Mouse (Mus musculus) neural tube, embryonic 14.5 days (tissue): ENCODE data around the gene Prom1. TPM values are rescaled to one million over a fixed set of nuclear protein-coding genes. Genes with fewer than 3 reads are reported as not detected.
A peak's percentile ranks its signal among the peaks of the same experiment; 100 is the strongest.

ENCODE experiments used
- ATAC-seq: fragments of 200-750 bp; cut with Nextera tagmentation; 2 replicates; pipeline ENCODE4 v1.8.0; 2017; ENCODE audit warnings: low read depth, mild to moderate bottlenecking, moderate TSS enrichment, moderate library complexity
- H3K27ac ChIP-seq: fragments of 300-500 bp; sonication (generic); 2 replicates; pipeline ENCODE4 v1.5.1; 2014; ENCODE audit warnings: low read depth, mild to moderate bottlenecking, control low read depth, low read length, moderate library complexity, mixed read lengths
- H3K27me3 ChIP-seq: fragments of 300-500 bp; sonication (generic); 2 replicates; pipeline ENCODE4 v1.6.1; 2014; ENCODE audit warnings: low read length; ENCODE audit not compliant: control insufficient read depth, insufficient read depth
- H3K36me3 ChIP-seq: fragments of 300-500 bp; sonication (generic); 2 replicates; pipeline ENCODE4 v1.6.1; 2014; ENCODE audit warnings: low read length, mixed read lengths; ENCODE audit not compliant: control insufficient read depth, insufficient read depth
- H3K4me1 ChIP-seq: fragments of 300-500 bp; sonication (generic); 2 replicates; pipeline ENCODE4 v1.6.1; 2014; ENCODE audit warnings: low read length; ENCODE audit not compliant: control insufficient read depth, insufficient read depth
- H3K4me2 ChIP-seq: fragments of 300-500 bp; sonication (generic); 2 replicates; pipeline ENCODE4 v1.6.1; 2014; ENCODE audit warnings: mild to moderate bottlenecking, low read depth, low read length, control low read depth
- H3K4me3 ChIP-seq: fragments of 300-500 bp; sonication (generic); 2 replicates; pipeline ENCODE4 v1.5.1; 2014; ENCODE audit warnings: low read depth, low read length, control low read depth, mixed read lengths
- H3K9ac ChIP-seq: fragments of 300-500 bp; sonication (generic); replicated peaks from 2 replicates; pipeline ENCODE4 v1.6.1; 2014; ENCODE audit warnings: low read depth, mild to moderate bottlenecking, control low read depth, low read length, mixed read lengths
- H3K9me3 ChIP-seq: fragments of 300-500 bp; sonication (generic); 2 replicates; pipeline ENCODE4 v1.6.1; 2016; ENCODE audit warnings: low read length; ENCODE audit not compliant: control insufficient read depth
- whole genome bisulfite sequencing: fragments of 180-500 bp; shearing (Covaris S2); extraction: QIAGEN DNeasy Blood & Tissue Kit; methylation state at CpG from one replicate; pipeline ENCODE4 v1.1.7; 2014; 5-methylcytosine and 5-hydroxymethylcytosine counted together
- polyA plus RNA-seq: library from polyadenylated mRNA; unstranded; fragments of >200 nt; fragmentation: Nextera tagmentation; extraction: Ambion mirVana; gene quantifications from 2 replicates; pipeline ENCODE4 v1.2.1, GENCODE M21; 2014

The Prom1 gene
- polyA plus RNA-seq, 1 experiment from 2014 or later = 30.2 TPM

DNA sequence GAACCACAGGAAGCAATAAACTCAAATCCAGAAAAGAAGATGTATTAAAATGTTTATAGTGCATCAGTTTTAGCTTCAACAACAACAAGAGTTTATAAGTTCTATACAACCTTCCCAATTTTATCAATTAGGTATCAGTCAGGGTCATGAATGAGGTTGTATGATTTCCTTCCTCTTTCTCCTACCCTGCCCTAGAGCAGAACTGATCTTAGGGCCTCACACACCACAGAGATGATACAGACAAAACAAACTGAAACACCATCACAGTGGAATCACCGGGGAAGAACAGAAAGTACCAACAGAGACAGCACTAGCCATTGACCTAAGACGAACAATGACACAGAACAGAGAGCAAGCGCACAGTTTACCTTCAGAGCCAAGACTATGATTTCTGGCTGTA lies 43.6 kb downstream of the Prom1 start:
- no peak for ATAC-seq
- Histone ChIP-seq H3K27ac (no peak overlapping the region), H3K4me2 (no peak overlapping the region), H3K9ac (no peak overlapping the region), H3K9me3 (no peaks in the 10 kb centered on the region), H3K4me1 (no peaks in the 10 kb centered on the region), H3K4me3 (no peak overlapping the region), H3K36me3 (no peaks in the 10 kb centered on the region), H3K27me3 (no peaks in the 10 kb centered on the region)
- WGBS = 97% methylated on average over 3 of the region's 3 CpGs

DNA sequence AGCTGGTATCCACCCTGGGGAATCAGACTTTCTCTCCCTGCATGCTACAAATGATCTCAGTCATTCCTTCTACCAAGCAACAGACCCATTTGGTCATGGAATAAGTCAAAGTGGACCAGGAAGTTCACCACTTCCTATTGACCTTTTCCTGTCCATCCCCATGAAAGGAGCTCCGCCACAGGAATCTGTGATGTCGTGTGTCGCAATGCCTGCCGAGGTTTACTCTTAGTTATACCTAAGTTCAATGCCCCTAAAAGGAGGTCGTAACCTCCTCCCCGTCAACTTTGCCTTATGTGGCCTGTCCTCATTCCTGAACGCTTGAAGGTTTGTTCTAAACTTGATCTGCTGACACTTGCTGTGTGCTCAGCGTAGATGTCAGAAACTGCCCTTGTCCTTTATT lies 51.6 kb downstream of the Prom1 start:
- H3K27ac ChIP-seq = no peak overlapping the region
- no peak overlapping the region for H3K4me3 ChIP-seq
- no peaks in the 10 kb centered on the region for H3K4me1 ChIP-seq
- no peaks in the 10 kb centered on the region for H3K36me3 ChIP-seq
- no peak for ATAC-seq
- 84% methylated on average over 8 of the region's 8 CpGs for WGBS
- no peak overlapping the region for H3K9ac ChIP-seq
- H3K27me3 ChIP-seq = no peaks in the 10 kb centered on the region
- no peaks in the 10 kb centered on the region for H3K9me3 ChIP-seq
- no peak overlapping the region for H3K4me2 ChIP-seq

DNA sequence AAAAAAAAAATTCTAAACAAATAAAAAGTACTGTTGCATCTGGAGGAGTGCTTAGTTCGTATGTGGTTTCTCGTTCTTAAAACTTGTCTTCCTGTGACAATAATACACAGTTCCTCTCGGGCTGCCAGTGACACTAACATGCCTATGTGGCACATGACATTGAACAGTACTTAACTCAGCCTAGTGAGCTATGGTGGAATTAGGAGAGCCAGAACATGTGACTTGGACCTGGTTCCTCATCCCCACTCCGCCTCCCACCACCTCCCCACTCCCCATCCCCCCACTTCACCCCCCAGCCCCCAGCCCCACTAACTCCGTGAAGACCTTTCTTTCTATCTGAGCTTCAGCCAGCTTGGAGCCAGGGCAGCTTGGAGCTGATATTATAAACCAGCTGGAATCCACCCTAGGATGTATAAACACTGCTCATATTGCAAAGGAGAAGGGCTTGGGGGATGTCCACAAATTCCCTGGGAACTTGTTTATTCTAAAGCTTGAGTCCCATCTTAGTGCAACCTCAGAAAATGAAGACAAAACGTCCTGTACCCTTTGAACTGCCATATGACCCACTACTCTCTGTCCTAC lies 52.3 kb downstream of the Prom1 start:
- Histone ChIP-seq H3K27ac (no peak overlapping the region), H3K9me3 (no peaks in the 10 kb centered on the region), H3K27me3 (no peaks in the 10 kb centered on the region), H3K4me3 (no peak overlapping the region), H3K4me2 (no peak overlapping the region), H3K4me1 (no peaks in the 10 kb centered on the region), H3K9ac (no peak overlapping the region), H3K36me3 (no peaks in the 10 kb centered on the region)
- ATAC-seq = no peak
- 79% methylated on average over 6 of the region's 6 CpGs for WGBS

DNA sequence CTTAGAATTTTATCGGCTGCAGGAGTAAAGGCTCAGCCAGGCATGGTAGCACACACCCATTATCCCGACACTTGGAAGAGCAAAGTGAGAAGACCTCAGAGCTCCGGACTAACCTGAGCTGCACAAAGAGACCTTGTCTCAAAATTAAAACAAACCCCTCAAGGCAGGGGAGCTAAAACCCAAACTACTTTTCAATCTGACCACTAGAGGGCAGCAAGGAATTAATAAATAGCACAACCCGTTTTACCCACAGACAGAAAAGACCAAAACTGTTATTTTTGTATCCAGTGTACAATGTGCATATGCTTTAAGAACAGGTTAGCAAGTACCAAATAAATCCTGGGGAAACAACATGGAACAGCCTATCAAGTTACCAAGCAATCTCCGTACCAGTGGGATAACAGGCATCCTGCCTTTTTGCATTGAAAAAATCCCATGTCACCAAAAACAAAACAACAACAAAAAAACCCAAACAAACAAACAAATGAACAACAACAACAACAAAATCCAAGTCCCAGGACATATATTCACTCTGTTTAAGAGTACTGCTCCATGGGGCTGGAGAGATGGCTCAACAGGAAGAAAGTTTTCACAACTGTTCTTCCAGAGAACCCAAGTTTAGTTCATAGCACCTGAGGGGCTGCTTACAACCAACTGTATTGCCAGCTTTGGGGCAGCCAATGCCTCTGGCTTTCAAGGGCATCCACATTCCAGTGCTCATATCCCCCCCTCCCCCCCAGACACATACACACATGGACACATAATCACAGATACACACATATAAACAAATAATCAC lies 53.1 kb downstream of the Prom1 start:
- WGBS = 57% methylated on average over 5 of the region's 5 CpGs
- Histone ChIP-seq H3K9me3 (no peaks in the 10 kb centered on the region), H3K36me3 (no peaks in the 10 kb centered on the region), H3K4me3 (no peak overlapping the region), H3K27me3 (no peaks in the 10 kb centered on the region), H3K4me2 (no peak overlapping the region), H3K4me1 (no peaks in the 10 kb centered on the region), H3K27ac (no peak overlapping the region), H3K9ac (no peak overlapping the region)
- ATAC-seq = peak; percentile 68; the same call in 1 of the 2 replicates

DNA sequence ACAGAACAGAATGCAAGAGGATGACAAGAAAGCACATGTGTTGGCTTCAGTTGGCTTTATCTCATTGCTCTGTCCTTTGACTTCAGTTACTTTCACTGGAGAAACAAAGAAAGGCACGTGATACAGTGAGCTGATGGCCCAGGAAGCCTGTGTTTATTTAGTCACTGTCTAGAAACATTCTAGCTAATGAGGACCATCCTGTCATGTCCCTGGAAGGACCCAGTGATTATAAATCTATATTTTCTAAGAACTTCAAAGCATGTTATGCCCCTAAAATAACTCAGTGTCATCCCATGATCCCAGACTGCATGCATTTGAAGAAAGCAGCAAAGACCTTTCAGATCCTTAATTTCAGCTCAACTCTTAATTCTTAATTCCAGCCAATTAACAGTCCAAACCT lies 60.1 kb downstream of the Prom1 start:
- no peak overlapping the region for H3K4me2 ChIP-seq
- WGBS = 74% methylated on average over 1 of the region's 1 CpGs
- H3K9ac ChIP-seq = no peak overlapping the region
- H3K4me1 ChIP-seq = no peaks in the 10 kb centered on the region
- no peak for ATAC-seq
- H3K9me3 ChIP-seq = no peaks in the 10 kb centered on the region
- H3K27ac ChIP-seq = no peak overlapping the region
- H3K36me3 ChIP-seq = no peaks in the 10 kb centered on the region
- no peak overlapping the region for H3K4me3 ChIP-seq
- H3K27me3 ChIP-seq = no peaks in the 10 kb centered on the region

DNA sequence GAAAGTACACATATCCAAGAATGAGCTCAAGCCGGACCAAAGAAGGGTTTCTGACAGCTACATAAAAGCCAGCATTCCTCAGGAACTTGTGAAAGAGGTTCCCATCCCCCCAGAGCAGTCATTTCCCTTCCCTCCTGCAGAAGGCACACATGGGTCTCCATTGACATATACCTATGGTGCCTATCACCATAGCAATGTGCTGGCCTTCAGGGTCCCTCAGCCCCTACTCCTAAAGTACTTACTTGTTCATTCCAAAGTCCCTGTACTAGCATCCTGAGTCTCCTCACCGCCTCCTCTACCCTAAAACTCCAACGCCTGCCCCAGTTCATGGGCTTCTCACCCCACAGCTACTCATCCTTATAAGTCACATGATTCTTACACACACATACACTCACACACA lies 60.8 kb downstream of the Prom1 start:
- Histone ChIP-seq H3K4me1 (no peaks in the 10 kb centered on the region), H3K4me3 (no peak overlapping the region), H3K9me3 (no peaks in the 10 kb centered on the region), H3K36me3 (no peaks in the 10 kb centered on the region), H3K27ac (no peak overlapping the region), H3K27me3 (no peaks in the 10 kb centered on the region), H3K9ac (no peak overlapping the region), H3K4me2 (no peak overlapping the region)
- 86% methylated on average over 3 of the region's 3 CpGs for WGBS
- no peak for ATAC-seq

DNA sequence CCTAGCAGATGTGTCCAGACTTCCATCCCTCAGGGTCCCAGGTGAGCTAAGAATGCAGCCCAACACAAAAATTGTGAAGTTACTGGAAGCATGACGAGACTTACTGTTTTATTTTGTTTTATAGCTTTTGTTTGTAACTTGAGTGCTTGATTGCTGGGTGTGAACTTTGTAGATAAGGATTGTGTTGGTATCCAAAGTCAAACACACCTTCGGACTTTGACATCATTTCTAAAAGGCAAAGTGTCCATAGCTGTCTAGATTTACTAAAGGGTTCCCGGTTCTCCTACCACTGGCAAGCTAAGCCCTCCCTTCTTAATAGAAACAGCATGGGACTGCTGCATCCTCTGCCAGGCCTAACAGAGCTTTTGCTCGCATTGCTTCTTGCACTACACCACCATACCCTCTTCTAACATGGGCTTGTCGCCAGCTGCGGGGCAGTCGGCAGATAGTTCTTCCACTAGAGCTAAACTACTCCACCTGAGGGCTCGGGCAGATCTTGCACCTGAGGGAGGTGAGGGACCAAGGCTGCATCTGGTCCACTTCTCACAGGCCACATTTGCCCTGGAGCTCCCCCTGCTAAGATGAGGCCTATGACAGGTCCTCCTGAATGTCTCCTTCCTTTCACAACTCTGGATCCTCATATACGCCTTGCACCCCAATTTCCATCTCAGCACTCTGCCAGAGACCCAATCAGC lies 103.4 kb downstream of the Prom1 start:
- H3K36me3 ChIP-seq = no peaks in the 10 kb centered on the region; the same call in 1 of the 2 replicates
- no peaks in the 10 kb centered on the region for H3K9me3 ChIP-seq
- H3K27me3 ChIP-seq = no peaks in the 10 kb centered on the region
- no peaks in the 10 kb centered on the region for H3K4me1 ChIP-seq
- H3K4me2 ChIP-seq = no peak overlapping the region
- H3K27ac ChIP-seq = no peak overlapping the region
- H3K4me3 ChIP-seq = no peak overlapping the region
- H3K9ac ChIP-seq = no peak overlapping the region
- WGBS = 94% methylated on average over 9 of the region's 9 CpGs
- ATAC-seq = no peak

DNA sequence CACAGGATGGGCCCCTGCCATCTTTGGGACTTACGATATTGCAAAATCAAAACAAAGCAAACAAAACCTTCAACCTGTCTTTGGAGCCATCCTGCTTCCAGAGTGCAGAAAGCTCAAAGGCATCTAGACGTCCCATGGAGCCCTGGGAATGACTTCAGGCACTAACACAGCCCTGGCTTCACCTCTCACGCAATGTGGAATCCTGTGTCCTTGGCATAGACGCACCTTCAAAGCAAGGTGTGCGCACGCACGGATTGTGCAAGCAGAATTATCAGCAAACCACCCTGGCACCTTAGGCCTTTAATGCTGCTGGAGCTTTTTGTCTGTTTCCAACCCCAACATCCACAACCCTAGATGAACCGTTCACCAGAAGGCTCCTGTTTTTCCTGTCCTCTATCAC lies 104.2 kb downstream of the Prom1 start:
- ATAC-seq = no peak
- H3K27ac ChIP-seq = no peak overlapping the region
- H3K4me3 ChIP-seq = no peak overlapping the region
- H3K27me3 ChIP-seq = no peaks in the 10 kb centered on the region
- 95% methylated on average over 8 of the region's 8 CpGs for WGBS
- no peaks in the 10 kb centered on the region for H3K4me1 ChIP-seq
- no peak overlapping the region for H3K4me2 ChIP-seq
- no peaks in the 10 kb centered on the region for H3K9me3 ChIP-seq
- H3K36me3 ChIP-seq = no peaks in the 10 kb centered on the region; the same call in 1 of the 2 replicates
- no peak overlapping the region for H3K9ac ChIP-seq

DNA sequence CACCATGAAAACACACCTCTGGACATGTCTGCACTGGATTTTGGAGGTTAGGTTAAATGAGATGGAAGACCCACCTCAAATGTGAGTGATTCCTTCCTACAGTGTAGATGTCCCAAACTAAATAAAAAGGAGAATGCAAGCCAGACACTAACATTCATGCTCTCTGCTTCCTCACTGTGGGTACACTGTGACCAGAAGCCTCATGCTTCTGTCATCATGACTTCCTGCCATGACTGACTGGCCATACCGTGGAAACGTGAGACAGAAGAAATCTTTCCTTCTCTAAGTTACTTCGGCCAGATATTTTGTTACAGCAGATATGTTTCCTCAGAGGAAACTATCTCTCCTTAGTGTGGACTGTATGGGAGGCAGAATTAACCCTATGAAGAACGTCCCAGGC lies 105.7 kb downstream of the Prom1 start:
- H3K9me3 ChIP-seq = no peaks in the 10 kb centered on the region
- no peaks in the 10 kb centered on the region for H3K4me1 ChIP-seq
- WGBS = 86% methylated on average over 4 of the region's 4 CpGs
- no peak overlapping the region for H3K4me2 ChIP-seq
- no peak overlapping the region for H3K4me3 ChIP-seq
- no peak overlapping the region for H3K27ac ChIP-seq
- no peaks in the 10 kb centered on the region for H3K27me3 ChIP-seq
- ATAC-seq = no peak
- H3K9ac ChIP-seq = no peak overlapping the region
- H3K36me3 ChIP-seq = no peaks in the 10 kb centered on the region; the same call in 1 of the 2 replicates
